Mouse (Mus musculus): ENCODE measurements around the gene Ccdc136. TPM values are rescaled to one million over a fixed set of nuclear protein-coding genes. Genes with fewer than 3 reads are reported as not detected.
"Not testable (repeated sequence)": the region's sequence is repeated elsewhere in the genome, so short reads cannot be mapped to it uniquely, and the experiment has no call there.

Ccdc136 gene
- 927 and 1,013 TPM in 2 replicates for polyA plus RNA-seq (2012; rRNA removed)

- Histone ChIP-seq H3K27ac (ENCODE audit: control insufficient read depth, insufficient read depth, low read depth, low read length) (no peak within 1 kb of the TSS), H3K27me3 (ENCODE audit: control insufficient read depth, insufficient read depth, low read length) (no peaks in the 10 kb centered on the region; the same call in 1 of the 2 replicates), H3K36me3 (ENCODE audit: control insufficient read depth, insufficient read depth, low read length) (no peaks in the 10 kb centered on the region), H3K4me1 (ENCODE audit: control insufficient read depth, insufficient read depth, low read length) (peaks cover 9% of the 10 kb centered on the region), H3K4me3 (ENCODE audit: control insufficient read depth, low read depth, low read length) (peak within 1 kb of the TSS; percentile 85)
- TF ChIP-seq CTCF (IDR thresholded peaks at IDR 0.05; ENCODE audit: control insufficient read depth, insufficient read depth, insufficient replicate concordance, low read depth, low read length) (no peak), POLR2A (IDR thresholded peaks at IDR 0.05; ENCODE audit: control insufficient read depth, low read depth, low read length) (no peak)
Measured at GRCm38 (mm10) chr6:29395910-29396713, at the start of gene Ccdc136. Gene Ccdc136 (plus strand): TSS chr6:29396309.

DNA sequence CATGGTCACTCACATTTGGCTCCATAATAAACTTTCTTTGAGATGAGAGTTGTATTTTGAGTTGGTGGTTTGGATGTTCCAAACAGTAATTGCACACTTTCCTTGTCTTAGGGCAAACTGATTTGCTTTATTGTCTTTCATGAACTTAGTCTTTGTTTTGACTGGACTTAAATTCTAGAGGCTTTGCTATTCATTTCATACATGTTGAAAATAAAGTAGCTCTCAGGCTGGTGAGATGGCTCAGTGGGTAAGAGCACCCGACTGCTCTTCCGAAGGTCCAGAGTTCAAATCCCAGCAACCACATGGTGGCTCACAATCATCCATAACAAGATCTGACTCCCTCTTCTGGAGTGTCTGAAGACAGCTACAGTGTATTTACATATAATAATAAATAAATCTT lies 49.6 kb upstream of the Ccdc136 start:
- not testable (repeated sequence) for H3K4me3 ChIP-seq (ENCODE audit: control insufficient read depth, low read depth, low read length); H3K27me3 ChIP-seq (ENCODE audit: control insufficient read depth, insufficient read depth, low read length); H3K27ac ChIP-seq (ENCODE audit: control insufficient read depth, insufficient read depth, low read depth, low read length); H3K4me1 ChIP-seq (ENCODE audit: control insufficient read depth, insufficient read depth, low read length); H3K36me3 ChIP-seq (ENCODE audit: control insufficient read depth, insufficient read depth, low read length)

DNA sequence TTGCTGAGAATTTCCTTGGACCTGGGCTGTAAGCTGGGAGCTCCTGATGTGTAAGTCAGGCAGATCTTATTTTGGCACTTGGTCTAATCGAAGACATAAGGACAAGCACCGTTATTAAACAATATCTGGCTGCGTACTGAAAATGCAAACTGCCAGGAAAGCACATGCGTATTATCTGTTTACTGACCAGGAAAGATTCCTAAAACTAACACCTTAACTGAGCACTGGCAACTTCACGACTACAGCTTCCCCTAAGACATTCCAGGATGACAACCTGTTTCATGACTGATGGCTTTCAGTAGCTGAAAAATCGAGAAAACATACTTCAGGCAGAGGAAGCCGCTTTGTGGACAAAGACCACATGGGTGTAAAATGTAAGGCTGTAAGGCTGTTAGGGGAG lies 48.9 kb upstream of the Ccdc136 start:
- peak overlapping the region; percentile 90 for H3K27ac ChIP-seq (ENCODE audit: control insufficient read depth, insufficient read depth, low read depth, low read length)
- no peaks in the 10 kb centered on the region for H3K36me3 ChIP-seq (ENCODE audit: control insufficient read depth, insufficient read depth, low read length)
- no peak for TF ChIP-seq POLR2A (IDR thresholded peaks at IDR 0.05; ENCODE audit: control insufficient read depth, low read depth, low read length)
- H3K4me3 ChIP-seq (ENCODE audit: control insufficient read depth, low read depth, low read length), result peak overlapping the region; percentile 99
- no peaks in the 10 kb centered on the region for H3K27me3 ChIP-seq (ENCODE audit: control insufficient read depth, insufficient read depth, low read length)
- peaks cover 2% of the 10 kb centered on the region; the same call in 1 of the 2 replicates for H3K4me1 ChIP-seq (ENCODE audit: control insufficient read depth, insufficient read depth, low read length)

DNA sequence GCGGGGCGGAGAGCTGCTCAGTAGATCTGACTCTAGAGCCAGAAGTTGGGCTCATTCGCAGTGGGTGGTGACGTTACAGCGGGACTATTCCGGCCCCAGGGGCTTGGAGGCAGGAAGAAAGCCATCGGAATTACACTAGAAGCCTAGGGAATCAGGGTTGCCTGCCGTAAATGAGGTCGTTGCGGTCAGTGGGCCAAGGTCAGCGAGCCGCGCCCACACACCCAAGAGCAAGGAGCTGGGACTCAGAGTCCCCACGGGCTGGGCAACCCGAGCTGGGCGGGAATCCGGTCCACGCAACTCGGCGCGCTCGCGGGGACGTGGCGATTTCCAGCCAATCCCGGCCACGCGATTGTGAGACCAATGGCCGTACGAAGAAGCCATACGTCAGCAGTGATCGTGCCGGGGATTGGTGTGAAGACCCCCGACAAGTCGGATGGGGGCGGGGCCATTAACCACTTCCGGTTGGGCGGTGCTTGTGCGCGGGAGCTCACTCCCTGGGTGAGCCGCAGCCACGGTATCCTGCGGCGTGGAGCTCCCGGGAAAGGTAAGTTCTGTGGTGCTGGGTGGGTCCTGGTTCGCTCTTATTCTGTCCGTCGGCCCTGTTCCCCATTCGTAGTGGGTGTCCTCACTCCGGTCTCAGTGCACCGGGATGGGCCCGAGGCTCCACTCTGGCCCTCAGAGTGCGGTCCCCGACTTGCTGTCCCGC lies 48.3 kb upstream of the Ccdc136 start, which contains the start of gene Calu:
TSS of gene Calu (plus strand) at position 405 of the 706 bp plus-strand sequence.
- peak within 1 kb of the TSS; percentile 99 for H3K4me3 ChIP-seq (ENCODE audit: control insufficient read depth, low read depth, low read length)
- no peaks in the 10 kb centered on the region for H3K27me3 ChIP-seq (ENCODE audit: control insufficient read depth, insufficient read depth, low read length)
- TF ChIP-seq POLR2A (IDR thresholded peaks at IDR 0.05; ENCODE audit: control insufficient read depth, low read depth, low read length), result peak; percentile 97
- TF ChIP-seq CTCF (IDR thresholded peaks at IDR 0.05; ENCODE audit: control insufficient read depth, insufficient read depth, insufficient replicate concordance, low read depth, low read length), result no peak
- H3K4me1 ChIP-seq (ENCODE audit: control insufficient read depth, insufficient read depth, low read length), result peaks cover 2% of the 10 kb centered on the region; the same call in 1 of the 2 replicates
- H3K27ac ChIP-seq (ENCODE audit: control insufficient read depth, insufficient read depth, low read depth, low read length), result peak within 1 kb of the TSS; percentile 90
- H3K36me3 ChIP-seq (ENCODE audit: control insufficient read depth, insufficient read depth, low read length), result no peaks in the 10 kb centered on the region

DNA sequence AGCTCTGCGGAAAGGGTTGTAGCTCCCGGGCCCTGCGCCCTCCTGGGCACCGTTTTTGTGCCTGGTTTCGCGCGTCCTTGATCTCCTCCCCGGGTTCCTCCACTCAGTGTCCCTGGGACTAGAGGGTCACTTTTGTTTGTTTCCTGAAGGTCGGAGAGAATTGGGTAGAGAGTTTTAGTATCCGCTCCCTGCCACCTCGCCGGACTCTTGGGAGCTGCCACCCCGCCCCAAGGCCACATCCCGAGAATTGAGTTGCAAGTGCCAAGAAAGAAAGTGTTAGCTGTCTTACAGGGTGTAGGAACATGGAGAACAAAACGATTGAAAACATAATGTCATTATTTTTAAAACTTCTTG lies 47.8 kb upstream of the Ccdc136 start:
- Histone ChIP-seq H3K27me3 (ENCODE audit: control insufficient read depth, insufficient read depth, low read length) (no peaks in the 10 kb centered on the region), H3K4me3 (ENCODE audit: control insufficient read depth, low read depth, low read length) (peak overlapping the region; percentile 99), H3K27ac (ENCODE audit: control insufficient read depth, insufficient read depth, low read depth, low read length) (peak overlapping the region; percentile 87), H3K36me3 (ENCODE audit: control insufficient read depth, insufficient read depth, low read length) (no peaks in the 10 kb centered on the region), H3K4me1 (ENCODE audit: control insufficient read depth, insufficient read depth, low read length) (peaks cover 2% of the 10 kb centered on the region; the same call in 1 of the 2 replicates)
- TF ChIP-seq POLR2A (IDR thresholded peaks at IDR 0.05; ENCODE audit: control insufficient read depth, low read depth, low read length) (no peak), CTCF (IDR thresholded peaks at IDR 0.05; ENCODE audit: control insufficient read depth, insufficient read depth, insufficient replicate concordance, low read depth, low read length) (no peak)

DNA sequence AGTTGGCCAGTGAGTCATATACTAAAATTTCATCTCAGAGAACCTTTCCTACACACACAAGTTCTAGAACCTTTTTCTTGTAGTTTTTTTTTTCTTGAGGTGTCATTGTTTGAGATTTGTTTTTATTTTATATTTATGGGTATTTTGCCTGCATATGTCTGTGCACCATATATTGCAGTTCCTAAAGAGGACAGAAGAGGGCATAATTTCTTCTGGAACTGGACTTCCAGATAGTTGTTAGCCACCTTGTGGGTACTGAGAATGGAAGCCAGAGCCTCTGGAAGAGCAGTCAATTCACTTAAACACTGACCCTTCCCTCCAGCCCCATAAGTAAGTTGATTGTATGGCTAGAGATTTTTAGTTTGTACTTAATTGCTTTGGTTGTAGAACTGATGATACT lies 44.5 kb upstream of the Ccdc136 start:
- Histone ChIP-seq H3K4me1 (ENCODE audit: control insufficient read depth, insufficient read depth, low read length) (peaks cover 2% of the 10 kb centered on the region; the same call in 1 of the 2 replicates), H3K27ac (ENCODE audit: control insufficient read depth, insufficient read depth, low read depth, low read length) (no peak overlapping the region), H3K27me3 (ENCODE audit: control insufficient read depth, insufficient read depth, low read length) (no peaks in the 10 kb centered on the region), H3K4me3 (ENCODE audit: control insufficient read depth, low read depth, low read length) (no peak overlapping the region), H3K36me3 (ENCODE audit: control insufficient read depth, insufficient read depth, low read length) (no peaks in the 10 kb centered on the region)
- TF ChIP-seq POLR2A (IDR thresholded peaks at IDR 0.05; ENCODE audit: control insufficient read depth, low read depth, low read length) (no peak), CTCF (IDR thresholded peaks at IDR 0.05; ENCODE audit: control insufficient read depth, insufficient read depth, insufficient replicate concordance, low read depth, low read length) (no peak)

DNA sequence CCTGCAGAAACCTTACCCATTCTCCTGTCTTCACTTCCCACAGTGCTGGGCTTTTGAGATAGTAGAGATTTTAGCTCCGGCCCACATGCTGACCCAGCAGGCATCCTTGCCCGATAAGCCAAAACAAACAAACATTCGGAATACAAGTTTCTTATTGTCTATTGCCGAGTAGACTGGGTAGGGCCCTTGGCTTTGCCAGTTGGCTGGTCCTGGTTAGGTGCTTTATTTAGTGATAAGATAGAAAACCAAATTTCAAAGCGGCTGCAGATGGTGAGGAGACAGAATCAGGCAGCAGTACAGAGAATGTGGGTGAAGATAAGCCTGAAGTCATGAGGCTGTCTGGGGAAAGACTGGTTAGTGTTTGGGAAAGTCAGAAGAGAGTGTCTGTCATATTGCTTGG lies 43.3 kb upstream of the Ccdc136 start:
- Histone ChIP-seq H3K27me3 (ENCODE audit: control insufficient read depth, insufficient read depth, low read length) (no peaks in the 10 kb centered on the region), H3K27ac (ENCODE audit: control insufficient read depth, insufficient read depth, low read depth, low read length) (no peak overlapping the region), H3K4me1 (ENCODE audit: control insufficient read depth, insufficient read depth, low read length) (peaks cover 2% of the 10 kb centered on the region; the same call in 1 of the 2 replicates), H3K36me3 (ENCODE audit: control insufficient read depth, insufficient read depth, low read length) (no peaks in the 10 kb centered on the region; the same call in 1 of the 2 replicates), H3K4me3 (ENCODE audit: control insufficient read depth, low read depth, low read length) (no peak overlapping the region)
- TF ChIP-seq POLR2A (IDR thresholded peaks at IDR 0.05; ENCODE audit: control insufficient read depth, low read depth, low read length), result no peak
- TF ChIP-seq CTCF (IDR thresholded peaks at IDR 0.05; ENCODE audit: control insufficient read depth, insufficient read depth, insufficient replicate concordance, low read depth, low read length), result no peak
